Mouse (Mus musculus) adrenal gland, adult 8-10 months (tissue): ENCODE data around the gene Tango6. TPM values are rescaled to one million over a fixed set of nuclear protein-coding genes. Genes with fewer than 3 reads are reported as not detected.

Experiments used
- DNase-seq: peaks from one replicate; pipeline ENCODE4 v3.0.0; 2022
- total RNA-seq, 4 experiments: library from RNA; stranded (reverse); gene quantifications; 2 replicates each; pipeline ENCODE4 v1.2.4; 2022

Tango6 gene
- total RNA-seq, 4 experiments from 2014 or later, result 10.2 to 14.2 (median 12.4) TPM

GRCm38 (mm10) chr8:106701360-106701759, 18.5 kb downstream of the Tango6 start:
- no peak for DNase-seq

DNA sequence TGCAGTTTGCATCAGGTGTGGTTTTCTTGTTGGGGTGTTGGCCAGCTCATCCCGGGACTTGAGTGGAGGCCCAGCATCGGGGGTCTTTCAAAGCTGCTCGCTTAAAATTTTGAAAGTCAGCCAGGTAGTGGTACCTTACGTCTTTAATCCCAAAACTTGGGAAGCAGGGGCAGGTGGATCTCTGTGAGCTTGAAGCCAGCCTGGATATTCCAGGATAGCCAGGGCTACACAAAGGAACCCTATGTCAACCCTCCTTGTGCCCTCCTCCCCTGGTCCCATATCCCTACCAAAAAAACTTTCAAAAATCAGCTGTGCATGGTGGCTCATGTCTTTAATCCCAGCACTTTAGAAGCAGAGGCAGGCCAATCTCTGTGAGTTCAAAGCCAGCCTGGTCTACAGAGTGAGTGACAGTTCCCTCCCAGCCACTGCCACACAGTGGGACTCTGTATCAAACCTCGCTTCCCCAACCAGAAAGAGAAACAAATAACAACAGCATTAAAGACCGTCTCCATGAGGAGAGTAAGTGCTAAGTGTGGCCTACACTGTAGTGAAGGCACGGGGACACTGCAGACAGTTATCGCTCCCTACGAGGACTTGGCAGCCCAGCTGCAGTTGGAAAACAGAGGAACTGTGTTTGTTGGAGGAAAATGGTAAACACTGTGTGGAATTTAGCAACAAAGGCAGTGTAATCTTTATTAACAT, 21.5 kb downstream of the Tango6 start:
- no peak for DNase-seq

DNA sequence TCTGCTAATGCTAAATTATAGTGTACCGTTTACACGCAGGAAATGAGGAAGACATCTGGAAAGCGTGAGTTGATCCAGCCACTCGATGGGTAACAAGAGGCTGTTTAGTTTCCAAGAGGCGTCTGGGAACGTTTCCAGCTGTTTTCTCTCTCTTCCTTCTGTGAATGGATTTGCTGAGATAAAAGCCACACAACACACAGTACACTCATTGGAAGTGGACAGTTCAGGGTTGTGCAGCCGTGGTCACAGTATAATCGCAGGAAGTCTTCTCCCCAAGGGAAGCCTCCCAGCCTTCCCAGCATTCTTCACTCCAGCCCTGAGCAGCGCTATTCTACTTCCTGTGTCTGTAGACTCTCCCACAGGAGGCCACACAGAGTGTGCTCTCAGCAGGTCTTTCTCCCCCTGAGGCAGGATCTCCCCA, 22.0 kb downstream of the Tango6 start:
- no peak for DNase-seq

- no peak for DNase-seq
Observed at GRCm38 (mm10) chr8:106706194-106706593, 23.3 kb downstream of the Tango6 start.

GRCm38 (mm10) chr8:106710002-106710401, 27.1 kb downstream of the Tango6 start:
- DNase-seq, result no peak

- DNase-seq, result no peak
Observed at GRCm38 (mm10) chr8:106712487-106712886, 29.6 kb downstream of the Tango6 start.

- no peak for DNase-seq
Observed at GRCm38 (mm10) chr8:106714297-106714696, 31.4 kb downstream of the Tango6 start.

- peak; percentile 83 for DNase-seq
Observed at GRCm38 (mm10) chr8:106718091-106718500, 35.2 kb downstream of the Tango6 start.

DNA sequence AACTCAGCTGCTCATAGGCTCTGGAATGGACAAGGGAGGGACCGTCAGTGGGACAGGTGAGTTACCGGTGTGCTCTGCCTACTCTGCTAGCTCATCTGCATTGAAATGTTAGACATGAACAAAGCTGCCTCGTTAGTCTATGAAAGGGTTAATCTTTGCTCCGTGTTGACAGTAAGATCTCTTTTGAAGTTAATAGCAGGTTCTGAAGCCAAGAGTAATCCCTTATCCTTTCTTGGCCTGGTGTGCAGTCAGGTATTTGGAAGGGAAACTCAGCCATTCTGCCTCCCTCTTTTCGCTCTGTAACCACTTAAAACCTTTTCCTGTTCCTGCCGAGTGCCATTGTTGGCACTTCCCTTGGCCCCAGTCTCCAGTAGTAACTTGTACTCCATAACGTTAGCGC, 38.1 kb downstream of the Tango6 start:
- DNase-seq, result no peak

- DNase-seq, result no peak
Observed at GRCm38 (mm10) chr8:106722453-106722852, 39.6 kb downstream of the Tango6 start.

DNA sequence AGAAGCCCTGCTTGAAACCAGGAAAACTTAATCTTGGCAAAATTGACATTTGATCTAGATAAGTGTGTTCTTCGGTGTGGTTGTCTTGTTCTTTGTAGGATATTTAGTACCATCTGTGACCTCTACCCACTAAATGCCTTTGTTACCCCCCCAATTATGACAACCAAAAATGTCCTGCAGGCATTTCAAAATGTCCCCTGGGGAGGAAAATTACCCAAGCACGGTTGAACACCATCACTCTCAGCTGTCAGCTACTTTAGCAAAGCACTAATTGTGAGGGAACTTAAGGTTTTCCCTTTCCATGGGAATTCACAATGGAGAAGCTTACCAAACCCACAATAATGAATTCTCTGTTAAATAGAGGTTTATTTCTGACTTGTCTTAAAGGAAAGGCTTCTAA, 41.1 kb downstream of the Tango6 start:
- no peak for DNase-seq

DNA sequence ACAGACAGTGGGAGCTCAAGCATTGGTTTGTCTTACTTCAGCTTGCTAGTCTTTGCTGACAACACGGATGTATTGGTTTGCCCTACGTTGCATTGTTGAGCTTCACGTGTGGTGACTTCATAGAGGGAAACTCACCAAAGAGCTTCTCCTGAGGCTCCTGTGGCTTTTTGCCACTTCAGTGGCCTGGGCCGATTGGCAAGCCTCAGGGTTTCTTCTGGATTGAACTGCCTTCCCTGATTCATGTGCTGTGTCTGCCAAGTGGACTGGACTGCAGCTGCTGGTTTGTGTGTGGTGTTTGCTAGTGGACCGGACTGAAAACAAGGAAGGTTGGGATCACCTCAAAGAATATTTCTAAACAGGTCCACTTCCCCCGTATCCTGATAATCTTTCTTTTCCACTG, 43.7 kb downstream of the Tango6 start:
- DNase-seq, result no peak

GRCm38 (mm10) chr8:106727241-106727835, 44.5 kb downstream of the Tango6 start:
- DNase-seq, result no peak

DNA sequence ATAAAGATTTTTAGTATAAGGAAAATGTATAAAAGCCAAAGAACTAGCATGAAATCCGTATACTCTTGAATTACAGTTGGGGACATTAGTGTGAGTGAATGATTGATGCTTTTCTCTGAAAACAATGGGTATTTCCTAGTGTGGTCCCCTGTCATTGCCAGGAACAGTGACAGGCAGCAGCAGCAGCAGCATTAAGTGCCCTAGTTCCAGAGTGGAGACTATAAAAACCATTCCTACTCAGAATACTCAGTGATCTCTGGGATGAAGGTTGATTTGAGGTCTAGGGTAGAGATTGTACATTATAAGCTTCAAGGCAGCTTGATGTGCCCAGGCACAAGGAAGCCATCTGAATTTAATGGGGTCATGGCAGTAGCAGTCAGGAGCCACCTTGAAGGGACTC, 45.0 kb downstream of the Tango6 start:
- no peak for DNase-seq

DNA sequence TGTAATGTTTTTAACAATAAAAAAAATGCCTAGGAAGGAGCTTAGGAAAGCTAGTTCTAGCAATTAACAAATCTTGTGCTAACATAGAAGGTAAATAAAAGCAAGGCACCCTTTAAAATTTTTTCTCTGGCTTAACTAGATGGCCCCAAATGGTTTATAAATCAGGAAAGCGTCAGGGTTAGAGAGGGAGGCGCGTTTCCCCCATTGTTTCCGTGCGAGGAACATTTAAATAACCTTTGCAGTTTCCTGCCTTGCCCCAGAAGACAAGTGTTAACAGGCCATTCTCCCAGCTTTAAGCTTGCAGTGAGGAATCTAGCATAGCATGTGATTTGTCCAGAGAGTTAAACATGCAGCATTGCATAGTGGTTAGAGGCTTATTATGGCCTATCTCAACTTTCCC, 50.1 kb downstream of the Tango6 start:
- no peak for DNase-seq

- DNase-seq, result no peak
Observed at GRCm38 (mm10) chr8:106733703-106734102, 50.8 kb downstream of the Tango6 start.

DNA sequence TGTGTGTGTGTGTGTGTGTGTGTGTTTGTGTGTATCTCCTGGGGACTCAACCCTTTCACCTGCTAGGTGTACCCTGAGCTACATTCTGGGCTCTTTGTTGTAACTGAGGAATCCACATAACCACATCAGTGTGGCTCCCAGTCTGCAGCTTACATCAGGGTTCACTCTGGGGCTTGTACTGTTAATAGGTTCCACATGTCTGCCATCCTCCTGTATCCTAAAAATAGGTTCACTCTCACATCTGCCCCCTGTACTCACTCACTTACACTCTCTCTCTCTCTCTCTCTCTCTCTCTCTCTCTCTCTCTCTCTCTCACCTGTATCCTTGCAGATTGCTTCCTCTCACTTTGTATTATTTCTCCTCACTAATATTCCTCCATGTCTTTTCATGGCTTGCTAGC, 51.4 kb downstream of the Tango6 start:
- DNase-seq, result no peak

DNA sequence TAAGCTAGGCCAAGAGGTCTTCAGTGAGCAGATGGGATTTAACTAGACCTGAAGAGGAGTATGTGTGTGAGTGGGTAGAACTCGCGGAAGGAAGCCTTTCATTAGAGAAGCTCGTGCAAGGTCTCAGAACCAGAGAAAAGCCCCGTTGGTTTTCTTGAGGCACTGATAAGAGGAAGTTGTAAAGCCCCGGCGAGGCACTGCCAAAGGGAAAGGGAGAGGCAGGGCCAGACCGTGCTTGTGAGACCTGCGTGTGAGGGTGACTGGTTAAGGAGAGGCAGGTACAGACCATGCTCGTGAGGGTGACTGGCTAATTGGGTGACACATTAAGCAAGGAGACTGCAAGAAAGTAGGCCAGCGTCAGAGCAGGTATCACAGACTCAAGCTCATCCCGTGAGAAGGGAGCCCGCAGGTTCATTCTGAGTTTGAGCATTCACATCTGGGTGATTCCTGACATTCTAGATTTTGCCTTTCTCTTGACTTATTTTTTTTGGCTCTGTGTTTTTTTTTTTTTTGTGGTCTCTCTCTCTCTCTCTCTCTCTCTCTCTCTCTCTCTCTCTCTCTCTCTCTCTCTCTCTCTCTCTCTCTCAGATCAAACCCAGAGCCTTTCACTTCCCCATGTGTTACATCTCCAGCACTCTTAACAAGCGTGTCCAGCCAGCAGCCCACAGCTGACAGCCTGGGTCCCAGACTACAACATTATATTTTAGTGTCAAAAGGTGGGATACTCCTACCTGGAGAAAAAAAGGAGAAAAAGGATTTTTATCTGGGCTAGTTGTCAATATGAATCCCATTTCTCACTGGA, 54.2 kb downstream of the Tango6 start:
- no peak for DNase-seq

GRCm38 (mm10) chr8:106737846-106738245, 55.0 kb downstream of the Tango6 start:
- no peak for DNase-seq

DNA sequence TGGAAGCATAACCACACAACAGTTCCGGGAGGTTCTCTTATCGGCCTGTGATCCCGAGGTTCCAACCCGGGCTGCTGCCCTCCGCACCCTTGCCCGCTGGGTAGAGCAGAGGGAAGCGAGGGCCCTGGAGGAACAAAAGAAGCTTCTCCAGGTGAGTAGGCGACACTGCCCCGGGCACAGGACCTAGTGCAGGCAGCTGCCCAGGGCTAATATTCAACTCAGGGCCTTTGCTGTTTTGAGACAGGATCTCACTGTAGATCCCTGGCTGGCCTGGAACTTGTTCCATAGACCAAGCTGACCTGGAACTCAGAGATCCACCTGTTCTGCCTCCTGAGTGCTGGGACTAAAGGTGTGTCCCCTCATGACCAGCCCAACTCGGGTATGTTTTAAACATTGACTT, 59.5 kb downstream of the Tango6 start:
- DNase-seq, result no peak

DNA sequence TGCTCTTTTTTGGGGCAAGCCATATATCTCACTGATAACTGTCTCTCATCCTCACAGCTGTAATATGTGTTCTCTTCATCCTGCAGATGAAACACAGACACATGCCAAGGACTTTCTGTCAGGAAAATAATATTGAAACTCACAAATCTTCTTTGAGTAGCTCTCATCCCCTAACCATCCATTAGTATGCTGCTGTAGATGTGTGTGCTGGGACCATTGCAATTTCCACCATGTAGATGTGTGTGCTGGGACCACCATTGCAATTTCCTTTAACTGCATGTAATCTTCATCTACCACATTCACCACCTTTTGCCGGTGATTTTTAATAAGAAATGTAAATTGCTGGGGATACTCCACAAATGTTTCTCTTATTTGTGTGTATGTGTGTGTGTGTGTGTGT, 60.5 kb downstream of the Tango6 start:
- no peak for DNase-seq

- no peak for DNase-seq
Observed at GRCm38 (mm10) chr8:106753436-106753835, 70.6 kb downstream of the Tango6 start.

- no peak for DNase-seq
Observed at GRCm38 (mm10) chr8:106761317-106761716, 78.4 kb downstream of the Tango6 start.
